Mouse (Mus musculus) liver, embryonic 12.5 days (tissue): ENCODE measurements around the gene Clpp. TPM values are rescaled to one million over a fixed set of nuclear protein-coding genes. Genes with fewer than 3 reads are reported as not detected.

Experiments
- ATAC-seq: fragments of 200-750 bp; cut with Nextera tagmentation; 2 replicates; pipeline ENCODE4 v1.8.0; 2017; ENCODE audit warnings: moderate number of reproducible peaks, mild to moderate bottlenecking, moderate library complexity
- H3K27ac ChIP-seq: fragments of 300-500 bp; sonication (generic); 2 replicates; pipeline ENCODE4 v1.5.1; 2016; ENCODE audit warnings: mild to moderate bottlenecking
- H3K27me3 ChIP-seq: fragments of 300-500 bp; sonication (generic); replicated peaks from 2 replicates; pipeline ENCODE4 v1.6.1; 2016; ENCODE audit warnings: mild to moderate bottlenecking, moderate library complexity
- H3K36me3 ChIP-seq: fragments of 300-500 bp; sonication (generic); 2 replicates; pipeline ENCODE4 v1.6.1; 2016; ENCODE audit warnings: mild to moderate bottlenecking, moderate library complexity
- H3K4me1 ChIP-seq: fragments of 300-500 bp; sonication (generic); 2 replicates; pipeline ENCODE4 v1.6.1; 2016
- H3K4me2 ChIP-seq: fragments of 300-500 bp; sonication (generic); 2 replicates; pipeline ENCODE4 v1.6.1; 2016; ENCODE audit warnings: mild to moderate bottlenecking, moderate library complexity
- H3K4me3 ChIP-seq: fragments of 300-500 bp; sonication (generic); 2 replicates; pipeline ENCODE4 v1.5.1; 2016; ENCODE audit warnings: mild to moderate bottlenecking, moderate library complexity
- H3K9ac ChIP-seq: fragments of 300-500 bp; sonication (generic); 2 replicates; pipeline ENCODE4 v1.6.1; 2016; ENCODE audit warnings: mild to moderate bottlenecking, moderate library complexity
- H3K9me3 ChIP-seq: fragments of 300-500 bp; sonication (generic); replicated peaks from 2 replicates; pipeline ENCODE4 v1.6.1; 2016; ENCODE audit warnings: mild to moderate bottlenecking, moderate library complexity
- WGBS: fragments of 180-500 bp; shearing (Covaris S2); methylation state at CpG from one replicate; pipeline ENCODE4 v1.1.7; 2016; ENCODE audit not compliant: insufficient replicate concordance; 5-methylcytosine and 5-hydroxymethylcytosine counted together
- polyA plus RNA-seq: library from polyadenylated mRNA; unstranded; fragments of >200 nt; fragmentation: Nextera tagmentation; extraction: Ambion mirVana; gene quantifications from 2 replicates; pipeline ENCODE4 v1.2.1, GENCODE M21; 2016

The Clpp gene
- polyA plus RNA-seq, 1 experiment from 2014 or later: 115 TPM

DNA sequence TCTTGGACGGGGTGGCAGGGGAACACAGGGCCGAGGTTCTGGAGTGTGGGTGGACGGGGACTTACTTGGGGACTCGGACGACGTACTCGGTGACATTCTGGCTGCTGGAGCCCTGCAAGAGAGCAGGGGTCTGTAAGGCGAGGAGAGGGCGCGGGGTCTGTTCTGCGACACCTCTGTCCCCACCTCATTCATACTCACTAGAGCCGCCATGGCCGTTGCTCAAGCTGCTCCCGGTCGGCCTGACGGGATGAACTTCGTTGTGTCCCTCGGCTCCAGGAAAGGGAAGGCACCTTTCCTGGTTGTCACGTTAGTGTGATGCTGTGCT lies 20.8 kb downstream of the Clpp start:
- Histone ChIP-seq H3K4me1 (peaks cover 50% of the 10 kb centered on the region), H3K27me3 (no peaks in the 10 kb centered on the region), H3K4me3 (peak overlapping the region; percentile 89), H3K36me3 (peaks cover 40% of the 10 kb centered on the region), H3K27ac (peak overlapping the region; percentile 90), H3K9me3 (no peaks in the 10 kb centered on the region), H3K4me2 (peak overlapping the region; percentile 80), H3K9ac (peak overlapping the region; percentile 88)
- ATAC-seq: peak; percentile 62
- under 1% methylated on average over 19 of the region's 19 CpGs for WGBS

DNA sequence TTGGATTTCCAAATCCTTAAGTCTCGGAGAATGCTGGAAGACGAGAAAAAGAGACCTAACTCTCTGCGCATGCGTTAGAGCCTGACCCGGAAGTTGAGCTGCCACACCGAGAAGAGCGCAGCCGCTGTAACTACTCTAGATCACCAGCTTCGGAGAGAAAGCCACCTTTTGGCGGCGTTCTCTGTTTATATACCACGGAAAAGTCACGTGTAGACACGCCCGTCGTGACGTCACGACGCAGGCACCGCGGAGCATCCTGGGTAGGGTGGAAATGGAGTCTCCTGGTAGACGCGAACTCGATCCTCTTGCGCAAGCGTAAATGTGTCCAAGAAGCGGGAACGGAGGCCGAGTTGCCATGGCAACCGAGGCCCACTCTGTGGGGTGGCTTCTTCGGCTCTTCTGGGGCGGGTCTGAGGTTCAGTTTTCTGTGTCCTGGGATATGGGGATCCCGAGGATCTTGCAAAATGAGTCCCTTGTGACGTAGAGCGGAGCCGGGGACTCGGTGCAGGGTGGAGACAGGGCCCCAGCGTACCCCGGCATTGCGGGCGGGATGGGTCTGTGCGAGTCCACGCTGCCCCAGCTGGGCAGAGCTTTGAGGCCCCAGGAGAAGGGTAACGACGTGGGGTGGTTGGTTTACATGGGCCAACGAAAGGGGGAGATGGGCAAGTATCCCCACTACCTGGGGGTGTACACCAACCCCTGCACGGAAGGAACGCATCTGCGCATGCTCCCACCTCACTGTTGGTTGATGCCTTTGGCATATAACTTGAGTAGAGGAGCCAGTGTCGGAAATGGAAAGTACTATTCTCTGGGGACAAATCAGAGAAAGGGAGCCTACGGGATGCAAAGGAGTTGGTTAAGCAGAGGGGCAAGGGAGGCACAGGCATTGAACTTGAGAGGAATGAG lies 21.4 kb downstream of the Clpp start, which contains the start of the genes Gtf2f1 and Gm17949:
Gene Gtf2f1 (minus strand): TSS at position 53 of the 906 bp plus-strand sequence.
Gene Gm17949 (plus strand): TSS at position 234 of the 906 bp plus-strand sequence.
- Histone ChIP-seq H3K27me3 (no peaks in the 10 kb centered on the region), H3K27ac (peak within 1 kb of the TSS; percentile 90), H3K36me3 (peaks cover 34% of the 10 kb centered on the region), H3K9ac (peak within 1 kb of the TSS; percentile 88), H3K4me1 (peaks cover 55% of the 10 kb centered on the region), H3K9me3 (no peaks in the 10 kb centered on the region), H3K4me3 (peak within 1 kb of the TSS; percentile 89), H3K4me2 (peak within 1 kb of the TSS; percentile 80)
- peak; percentile 85 for ATAC-seq
- WGBS: 1% methylated on average over 51 of the region's 51 CpGs

DNA sequence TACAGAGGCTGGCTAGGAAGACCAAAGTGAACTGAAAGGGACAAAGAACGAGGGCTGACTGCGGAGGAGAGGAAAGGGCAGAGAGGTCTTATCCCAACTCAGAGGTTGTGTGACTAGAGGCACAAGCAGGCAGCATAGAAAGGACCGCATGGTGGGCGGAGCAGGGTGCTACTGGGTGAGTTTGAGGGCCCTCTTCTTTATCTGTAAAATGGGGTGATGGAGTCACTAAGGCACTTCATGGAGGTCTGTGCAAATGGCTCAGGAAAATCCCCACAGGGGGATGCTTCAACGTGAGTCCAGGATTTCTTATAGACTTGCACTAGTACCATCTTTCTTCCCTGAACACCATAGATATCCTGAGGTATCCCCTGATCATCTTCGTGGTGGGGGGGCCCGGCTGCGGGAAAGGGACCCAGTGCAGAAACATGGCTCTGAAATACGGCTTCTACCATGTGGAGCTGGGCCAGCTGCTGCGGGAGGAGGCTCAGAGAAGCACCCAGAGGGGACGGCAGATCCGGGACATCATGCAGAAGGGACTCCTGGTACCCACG lies 22.2 kb downstream of the Clpp start:
- Histone ChIP-seq H3K9me3 (no peaks in the 10 kb centered on the region), H3K4me2 (peak overlapping the region; percentile 80), H3K36me3 (peaks cover 26% of the 10 kb centered on the region), H3K27ac (peak overlapping the region; percentile 90), H3K4me3 (peak overlapping the region; percentile 89), H3K27me3 (no peaks in the 10 kb centered on the region), H3K9ac (peak overlapping the region; percentile 73), H3K4me1 (peaks cover 50% of the 10 kb centered on the region)
- no peak for ATAC-seq
- WGBS: 74% methylated on average over 13 of the region's 13 CpGs

DNA sequence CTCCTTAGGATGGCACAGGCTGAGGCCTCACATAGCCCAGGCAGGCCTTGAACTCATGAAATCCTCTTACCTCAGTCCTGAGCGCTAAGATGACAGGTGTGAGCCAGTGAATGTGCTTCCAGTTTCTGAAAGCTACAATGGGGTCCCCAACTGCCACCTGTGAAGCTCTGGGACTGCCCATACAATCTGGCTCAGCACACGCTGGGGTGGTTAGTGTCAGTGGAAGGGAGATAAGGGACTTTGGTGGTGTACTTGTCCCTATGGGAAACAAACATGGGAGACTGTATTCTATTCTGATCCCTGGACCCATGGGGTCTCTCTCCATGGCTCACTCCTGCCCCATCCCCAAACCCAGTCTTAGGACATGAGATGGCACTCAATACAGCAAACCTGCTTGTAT lies 29.6 kb downstream of the Clpp start:
- ATAC-seq: peak; percentile 84
- Histone ChIP-seq H3K9ac (peak overlapping the region; percentile 22; the same call in 1 of the 2 replicates), H3K4me1 (peaks cover 62% of the 10 kb centered on the region), H3K4me3 (no peak overlapping the region), H3K4me2 (peak overlapping the region; percentile 40), H3K36me3 (peaks cover 56% of the 10 kb centered on the region), H3K27ac (peak overlapping the region; percentile 85), H3K27me3 (no peaks in the 10 kb centered on the region), H3K9me3 (no peaks in the 10 kb centered on the region)
- 33% methylated on average over 2 of the region's 2 CpGs for WGBS

DNA sequence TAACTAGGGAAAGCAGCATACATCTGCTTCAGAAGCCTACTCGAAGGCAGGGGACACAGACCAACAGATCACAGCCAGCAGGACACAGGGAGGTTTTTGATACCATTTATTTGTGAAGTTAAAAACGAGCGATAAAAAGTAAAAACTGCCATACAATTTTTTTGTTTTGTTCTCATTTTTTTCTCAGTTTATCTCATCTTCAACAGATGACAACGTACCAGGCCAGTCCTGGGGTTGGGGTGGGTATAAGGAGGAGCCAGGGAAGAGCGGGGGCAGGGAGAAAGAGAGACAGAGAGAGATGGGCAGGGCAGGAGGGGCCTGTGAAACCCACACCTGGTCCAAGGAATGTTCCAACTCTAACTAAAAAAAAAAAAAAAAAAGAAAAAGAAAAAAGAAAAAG lies 30.9 kb downstream of the Clpp start:
- no peak for ATAC-seq
- H3K4me2 ChIP-seq: no peak overlapping the region
- H3K27ac ChIP-seq: peak overlapping the region; percentile 85
- no peaks in the 10 kb centered on the region for H3K9me3 ChIP-seq
- WGBS: 45% methylated on average over 5 of the region's 5 CpGs
- H3K36me3 ChIP-seq: peaks cover 69% of the 10 kb centered on the region
- no peaks in the 10 kb centered on the region for H3K27me3 ChIP-seq
- no peak overlapping the region for H3K4me3 ChIP-seq
- peaks cover 72% of the 10 kb centered on the region for H3K4me1 ChIP-seq
- peak overlapping the region; percentile 6; the same call in 1 of the 2 replicates for H3K9ac ChIP-seq

DNA sequence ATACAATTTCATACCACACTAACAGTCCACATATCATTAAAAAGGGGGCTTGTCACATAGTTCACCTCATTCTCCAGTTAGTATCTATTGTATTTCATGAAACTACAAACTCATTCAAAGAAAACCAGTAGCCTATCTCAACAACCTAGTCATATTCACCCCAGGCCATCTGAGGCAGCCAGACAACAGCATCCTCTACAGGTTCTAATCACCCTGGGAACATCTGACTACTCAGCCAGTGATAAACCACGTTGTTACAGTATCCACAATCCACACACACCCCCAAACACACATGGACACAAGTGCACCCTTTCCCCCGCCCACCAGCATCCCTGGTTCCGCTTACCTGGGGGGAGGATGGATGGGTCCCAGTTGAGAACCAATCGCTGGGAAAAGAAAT lies 37.4 kb downstream of the Clpp start:
- H3K4me2 ChIP-seq: peak overlapping the region; percentile 17; the same call in 1 of the 2 replicates
- peaks cover 70% of the 10 kb centered on the region for H3K36me3 ChIP-seq
- WGBS: 67% methylated on average over 4 of the region's 4 CpGs
- H3K27ac ChIP-seq: peak overlapping the region; percentile 36
- H3K9me3 ChIP-seq: no peaks in the 10 kb centered on the region
- no peak for ATAC-seq
- no peaks in the 10 kb centered on the region for H3K27me3 ChIP-seq
- H3K4me3 ChIP-seq: no peak overlapping the region
- H3K4me1 ChIP-seq: peaks cover 67% of the 10 kb centered on the region
- 0 out of 2 replicates have a peak overlapping the region, but pooled peaks have one; percentile 22 for H3K9ac ChIP-seq

DNA sequence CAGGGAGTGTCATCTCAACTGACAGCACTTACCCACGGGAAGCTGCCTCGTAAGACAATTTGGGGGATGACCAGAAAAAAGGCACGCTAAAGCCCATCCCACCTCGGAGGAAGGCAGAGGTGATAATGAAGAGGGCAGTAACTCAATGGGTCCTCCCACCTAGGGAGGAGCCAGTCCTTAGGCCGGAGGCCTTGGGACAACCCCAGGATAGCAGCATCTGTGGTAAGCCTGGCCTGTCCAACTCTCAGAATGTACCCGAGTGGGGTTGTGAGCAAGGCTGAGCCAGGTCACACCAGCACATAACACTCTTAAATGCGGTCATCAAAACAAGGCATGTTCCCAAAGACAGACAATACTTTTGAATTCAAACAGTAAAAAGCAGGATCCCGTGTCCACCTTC lies 39.6 kb downstream of the Clpp start:
- Histone ChIP-seq H3K27me3 (peaks cover 7% of the 10 kb centered on the region; the same call in 1 of the 2 replicates), H3K4me3 (peak overlapping the region; percentile 99), H3K9me3 (no peaks in the 10 kb centered on the region), H3K4me1 (peaks cover 62% of the 10 kb centered on the region), H3K36me3 (peaks cover 48% of the 10 kb centered on the region), H3K9ac (peak overlapping the region; percentile 100), H3K4me2 (peak overlapping the region; percentile 86), H3K27ac (peak overlapping the region; percentile 96)
- no peak for ATAC-seq
- WGBS: 15% methylated on average over 8 of the region's 8 CpGs

DNA sequence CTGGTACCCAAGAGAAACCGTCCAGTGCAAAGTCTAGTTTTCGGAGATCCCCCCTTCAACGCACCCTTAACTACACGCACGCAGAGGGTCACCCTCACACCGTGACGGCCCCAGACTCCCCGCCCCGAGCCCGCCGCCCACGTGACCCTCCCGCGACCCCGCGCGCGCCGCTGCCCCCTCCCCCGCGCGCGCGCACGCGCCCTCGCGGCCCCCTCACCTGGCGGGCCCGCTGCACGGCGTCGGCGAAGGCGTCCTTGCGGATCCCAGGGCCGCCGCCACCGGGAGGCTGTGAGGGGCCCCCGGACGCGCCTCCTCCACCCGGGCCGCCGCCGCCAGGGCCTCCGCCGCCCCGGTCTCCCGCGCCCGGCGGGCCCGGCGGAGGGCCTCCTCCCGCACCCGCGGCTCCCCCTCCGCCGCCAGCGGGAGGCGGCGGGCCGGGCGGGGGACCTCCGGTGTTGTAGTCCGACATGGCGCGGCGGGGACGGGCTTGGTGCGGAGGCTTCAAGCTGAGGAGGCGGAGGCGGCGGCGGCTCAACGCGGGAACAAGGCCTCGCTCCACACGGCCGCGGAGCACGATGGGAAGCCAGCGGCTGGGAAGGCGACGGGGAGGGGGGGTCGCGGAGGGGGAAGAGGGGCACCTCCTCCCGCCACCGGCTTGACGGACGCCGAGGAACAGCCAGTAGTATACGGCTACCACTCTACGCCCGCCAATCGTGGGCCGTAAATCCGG lies 41.0 kb downstream of the Clpp start, which contains the start of gene Khsrp:
Gene Khsrp (minus strand): TSS at position 592 of the 730 bp plus-strand sequence.
- WGBS: under 1% methylated on average over 81 of the region's 99 CpGs
- peaks cover 50% of the 10 kb centered on the region for H3K4me1 ChIP-seq
- peak within 1 kb of the TSS; percentile 100 for H3K9ac ChIP-seq
- peaks cover 34% of the 10 kb centered on the region for H3K36me3 ChIP-seq
- H3K4me3 ChIP-seq: peak within 1 kb of the TSS; percentile 99
- peak within 1 kb of the TSS; percentile 86 for H3K4me2 ChIP-seq
- peaks cover 11% of the 10 kb centered on the region; the same call in 1 of the 2 replicates for H3K27me3 ChIP-seq
- no peaks in the 10 kb centered on the region for H3K9me3 ChIP-seq
- peak within 1 kb of the TSS; percentile 96 for H3K27ac ChIP-seq
- ATAC-seq: no peak

DNA sequence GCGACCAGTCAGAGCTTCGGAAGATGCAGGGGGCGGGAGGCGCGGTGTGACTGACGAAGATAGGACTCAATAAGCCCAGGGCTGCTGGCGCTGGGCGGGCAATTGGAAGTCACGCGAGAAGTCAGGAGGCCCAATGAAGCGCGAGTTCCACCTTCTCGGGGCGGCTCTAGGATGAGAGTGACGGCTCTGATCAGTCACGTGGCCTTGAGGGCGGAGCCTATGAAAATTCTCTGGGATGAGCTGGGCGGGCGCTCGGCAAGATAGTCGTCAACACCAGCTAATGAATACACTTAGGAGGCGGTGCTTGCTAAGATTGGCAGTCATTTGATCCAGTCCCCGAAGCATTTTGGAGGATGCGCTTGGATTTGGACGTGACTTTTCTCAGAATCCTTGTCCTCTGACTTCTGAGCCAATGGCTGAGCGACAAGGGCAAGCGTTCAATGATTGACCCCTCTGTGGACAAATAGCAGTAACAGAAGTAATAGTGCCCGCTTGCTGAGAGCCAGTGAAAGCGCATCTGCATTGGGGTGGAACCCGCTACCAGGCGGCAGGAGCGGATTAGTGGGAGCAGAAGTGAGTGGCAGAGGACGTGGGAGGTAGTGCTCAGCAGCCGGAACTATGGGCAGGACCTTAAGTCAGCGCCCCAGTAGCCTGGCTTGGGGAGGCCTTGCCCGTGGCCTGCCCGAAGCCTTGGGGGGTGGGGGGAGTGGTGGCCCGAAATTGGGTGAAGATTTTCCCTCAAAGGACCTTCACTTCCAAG lies 41.7 kb downstream of the Clpp start:
- under 1% methylated on average over 38 of the region's 38 CpGs for WGBS
- peak overlapping the region; percentile 100 for H3K9ac ChIP-seq
- ATAC-seq: peak; percentile 90
- H3K36me3 ChIP-seq: peaks cover 26% of the 10 kb centered on the region
- H3K9me3 ChIP-seq: no peaks in the 10 kb centered on the region
- peak overlapping the region; percentile 91 for H3K27ac ChIP-seq
- H3K27me3 ChIP-seq: peaks cover 11% of the 10 kb centered on the region; the same call in 1 of the 2 replicates
- peak overlapping the region; percentile 86 for H3K4me2 ChIP-seq
- peak overlapping the region; percentile 99 for H3K4me3 ChIP-seq
- H3K4me1 ChIP-seq: peaks cover 43% of the 10 kb centered on the region

DNA sequence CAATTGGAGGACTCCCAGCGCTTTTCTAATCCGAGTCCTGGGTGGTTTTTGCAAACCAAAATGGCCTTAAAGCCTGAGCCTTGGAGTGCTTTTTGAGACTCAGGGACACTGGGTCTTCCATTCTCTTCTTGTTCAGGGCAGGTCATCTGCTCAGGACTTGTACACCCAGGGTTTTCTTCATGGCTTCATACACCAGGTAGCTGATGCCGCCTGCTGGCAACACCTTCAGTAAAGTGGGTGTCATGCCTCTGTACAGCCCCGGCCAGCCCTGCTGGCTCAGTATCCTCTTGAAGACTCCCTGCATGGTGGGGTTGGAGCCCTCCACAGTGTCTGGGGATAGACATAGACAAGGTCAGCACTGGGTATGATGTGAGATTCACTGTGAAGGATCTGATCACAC lies 42.7 kb downstream of the Clpp start:
- Histone ChIP-seq H3K4me2 (peak overlapping the region; percentile 82), H3K9me3 (no peaks in the 10 kb centered on the region), H3K27ac (peak overlapping the region; percentile 91), H3K4me1 (peaks cover 32% of the 10 kb centered on the region), H3K27me3 (peaks cover 15% of the 10 kb centered on the region; the same call in 1 of the 2 replicates), H3K4me3 (peak overlapping the region; percentile 59), H3K9ac (peak overlapping the region; percentile 80), H3K36me3 (peaks cover 16% of the 10 kb centered on the region)
- no peak for ATAC-seq
- WGBS: 72% methylated on average over 4 of the region's 4 CpGs

DNA sequence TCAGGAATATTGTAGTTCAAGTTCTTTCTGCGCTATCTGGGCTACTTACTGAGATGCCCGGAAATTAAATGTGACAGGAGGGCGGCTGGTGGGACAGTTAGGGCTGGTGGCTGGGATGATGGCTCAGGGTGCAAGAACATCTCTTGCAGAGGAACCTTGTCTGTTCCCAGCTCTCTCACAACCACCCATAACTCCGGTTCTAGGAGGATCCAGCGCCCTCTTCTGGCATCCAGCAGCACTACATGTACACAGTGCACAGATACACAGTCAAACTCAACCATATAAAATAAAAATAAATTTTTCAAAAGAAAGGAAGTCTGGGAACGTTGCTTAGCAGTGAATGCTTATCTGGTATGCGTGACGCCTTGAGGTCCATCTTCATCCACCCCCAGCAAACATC lies 48.9 kb downstream of the Clpp start:
- Histone ChIP-seq H3K4me3 (no peak overlapping the region), H3K27me3 (peaks cover 40% of the 10 kb centered on the region), H3K9me3 (no peaks in the 10 kb centered on the region), H3K4me2 (no peak overlapping the region), H3K4me1 (no peaks in the 10 kb centered on the region; the same call in 1 of the 2 replicates), H3K9ac (no peak overlapping the region), H3K36me3 (no peaks in the 10 kb centered on the region), H3K27ac (no peak overlapping the region)
- ATAC-seq: no peak
- 32% methylated on average over 8 of the region's 8 CpGs for WGBS
